Mouse (Mus musculus) thymus, adult 2 months (tissue): ENCODE measurements around the gene Ly6g5b.

ENCODE experiments used
- CTCF ChIP-seq: fragments of 200-500 bp; IDR thresholded peaks from 2 replicates; pipeline ENCODE4 v1.5.1; 2012; ENCODE audit warnings: mild to moderate bottlenecking, control low read depth, low read length, moderate library complexity, borderline replicate concordance; ENCODE audit not compliant: control insufficient read depth, poor library complexity, insufficient read depth; ENCODE audit errors: extremely low read depth
- POLR2A ChIP-seq: fragments of 200-500 bp; IDR thresholded peaks from 2 replicates; pipeline ENCODE4 v1.6.1; 2012; ENCODE audit warnings: mild to moderate bottlenecking, low read length, control low read depth, moderate library complexity; ENCODE audit not compliant: control insufficient read depth, poor library complexity, insufficient read depth; ENCODE audit errors: extremely low read depth

- TF ChIP-seq POLR2A: no peak
- TF ChIP-seq CTCF: no peak
Measured at GRCm38 (mm10) chr17:35131500-35132173, 16.4 kb upstream of the Ly6g5b start, which contains the start of gene Apom.
